Mouse (Mus musculus) ES-Bruce4 (cell line): ENCODE measurements around the gene Myo3b.

Experiments used
- CTCF ChIP-seq: IDR thresholded peaks from one replicate; pipeline ENCODE4 v1.8.1; 2011; ENCODE audit warnings: low read depth, low read length
- EP300 ChIP-seq: IDR thresholded peaks from 2 replicates; pipeline ENCODE4 v1.6.1; 2011; ENCODE audit warnings: low read depth, low read length; ENCODE audit not compliant: insufficient read depth
- POLR2A ChIP-seq: IDR thresholded peaks from one replicate; pipeline ENCODE4 v1.8.1; 2011; ENCODE audit warnings: low read length; ENCODE audit not compliant: insufficient read depth

- TF ChIP-seq CTCF (no peak), EP300 (no peak), POLR2A (no peak)
Observed at GRCm38 (mm10) chr2:70400321-70400720, 361.4 kb downstream of the Myo3b start.
